Mouse (Mus musculus): Measurements from ENCODE around the gene Gm8369. TPM values are rescaled to one million over a fixed set of nuclear protein-coding genes. Genes with fewer than 3 reads are reported as not detected.
"Not testable (repeated sequence)": the region's sequence is repeated elsewhere in the genome, so short reads cannot be mapped to it uniquely, and the experiment has no call there.

Gene Gm8369
- total and polyA plus RNA-seq, 3 experiments: not detected

DNA sequence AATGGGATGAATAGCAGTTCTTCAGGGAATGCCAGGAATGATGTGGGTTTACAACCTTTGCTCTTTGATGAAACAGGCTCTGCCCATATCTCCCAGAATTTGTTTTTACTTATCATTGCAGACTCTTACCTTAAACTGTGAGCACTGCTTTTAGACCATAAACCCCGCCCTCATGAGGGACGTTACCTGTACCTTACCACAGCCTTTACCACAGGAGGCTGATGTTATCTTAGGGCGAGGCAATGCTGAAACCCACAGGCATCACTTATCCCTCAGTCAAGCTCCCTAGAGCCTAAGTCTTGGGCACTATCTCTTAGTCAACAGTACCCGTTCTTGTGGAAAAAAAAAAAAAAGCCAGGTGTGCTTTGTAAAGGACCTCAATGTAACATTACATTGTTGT, 31.1 kb downstream of the Gm8369 start:
- Histone ChIP-seq H3K27ac (ENCODE audit: control insufficient read depth, low read depth, low read length) (no peak overlapping the region), H3K79me2 (ENCODE audit: control insufficient read depth, insufficient read depth, low read length, poor library complexity) (no peaks in the 10 kb centered on the region), H3K4me1 (ENCODE audit: control insufficient read depth in 1 of 2, insufficient read depth in 2 of 2, low read length in 2 of 2) (no peaks in the 10 kb centered on the region), H3K36me3 (ENCODE audit: control insufficient read depth in 1 of 2, insufficient read depth in 2 of 2, low read length in 2 of 2) (no peaks in the 10 kb centered on the region), H3K9ac (ENCODE audit: control insufficient read depth, low read depth, low read length, poor library complexity, severe bottlenecking) (no peak overlapping the region), H3K27me3 (ENCODE audit: control insufficient read depth in 1 of 2, insufficient read depth in 2 of 2, low read length in 2 of 2) (peaks cover 1 to 8% of the 10 kb centered on the region in 2 experiments; a peak in 2 of 4 replicates), H3K9me3 (replicated peaks; ENCODE audit: insufficient read depth, low read length) (no peaks in the 10 kb centered on the region), H3K4me3 (ENCODE audit: control insufficient read depth in 1 of 2, insufficient read depth in 1 of 2, low read depth in 2 of 2, low read length in 2 of 2) (no peak overlapping the region)
- TF ChIP-seq NELFE (IDR thresholded peaks at IDR 0.05; ENCODE audit: low read depth, low read length) (no peak), CTCF (IDR thresholded peaks at IDR 0.05 in 2 of 3, conservative IDR thresholded peaks at IDR 0.05 in 1 of 3; ENCODE audit: control insufficient read depth in 1 of 3, insufficient read depth in 1 of 3, low read depth in 2 of 3, low read length in 3 of 3, poor library complexity in 1 of 3, severe bottlenecking in 1 of 3) (no peak), ZNF384 (IDR thresholded peaks at IDR 0.05; ENCODE audit: low read depth, low read length) (no peak)
- DNase-seq (ENCODE audit: low read depth, low spot score): no peak

- not testable (repeated sequence) for DNase-seq (ENCODE audit: low read depth, low spot score)
Observed at GRCm38 (mm10) chr19:11517373-11517772, 31.6 kb downstream of the Gm8369 start.

DNA sequence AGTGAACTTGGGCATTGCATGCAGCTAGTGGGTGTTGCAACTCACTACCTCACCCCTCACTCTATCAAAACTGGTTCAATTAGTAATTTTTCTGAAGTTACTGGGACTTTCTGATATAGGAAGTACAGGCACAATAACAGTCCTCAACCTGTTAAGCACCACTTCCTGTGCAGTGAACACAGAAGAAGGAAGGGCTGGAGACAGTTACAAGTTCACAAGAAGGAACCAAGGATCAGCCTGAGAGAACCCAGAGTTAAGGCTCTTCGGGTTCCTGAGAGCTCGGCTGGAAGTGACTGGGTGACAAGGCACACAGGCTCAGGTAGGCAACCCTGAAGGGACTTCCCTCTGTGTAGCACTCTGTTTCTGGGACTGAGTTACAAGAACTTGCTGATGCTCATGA, 32.6 kb downstream of the Gm8369 start:
- H3K9me3 ChIP-seq (replicated peaks; ENCODE audit: insufficient read depth, low read length); H3K27ac ChIP-seq (ENCODE audit: control insufficient read depth, low read depth, low read length); H3K4me1 ChIP-seq (ENCODE audit: control insufficient read depth in 1 of 2, insufficient read depth in 2 of 2, low read length in 2 of 2); H3K36me3 ChIP-seq (ENCODE audit: control insufficient read depth in 1 of 2, insufficient read depth in 2 of 2, low read length in 2 of 2); DNase-seq (ENCODE audit: low read depth, low spot score); H3K79me2 ChIP-seq (ENCODE audit: control insufficient read depth, insufficient read depth, low read length, poor library complexity); H3K27me3 ChIP-seq (ENCODE audit: control insufficient read depth in 1 of 2, insufficient read depth in 2 of 2, low read length in 2 of 2); H3K9ac ChIP-seq (ENCODE audit: control insufficient read depth, low read depth, low read length, poor library complexity, severe bottlenecking); H3K4me3 ChIP-seq (ENCODE audit: control insufficient read depth in 1 of 2, insufficient read depth in 1 of 2, low read depth in 2 of 2, low read length in 2 of 2): not testable (repeated sequence)

More at GRCm38 (mm10) chr19:11517373-11517772, 31.6 kb downstream of the Gm8369 start:
- H3K4me3 ChIP-seq (ENCODE audit: control insufficient read depth in 1 of 2, insufficient read depth in 1 of 2, low read depth in 2 of 2, low read length in 2 of 2); H3K27ac ChIP-seq (ENCODE audit: control insufficient read depth, low read depth, low read length); H3K36me3 ChIP-seq (ENCODE audit: control insufficient read depth in 1 of 2, insufficient read depth in 2 of 2, low read length in 2 of 2); H3K79me2 ChIP-seq (ENCODE audit: control insufficient read depth, insufficient read depth, low read length, poor library complexity); H3K4me1 ChIP-seq (ENCODE audit: control insufficient read depth in 1 of 2, insufficient read depth in 2 of 2, low read length in 2 of 2); H3K9ac ChIP-seq (ENCODE audit: control insufficient read depth, low read depth, low read length, poor library complexity, severe bottlenecking); H3K27me3 ChIP-seq (ENCODE audit: control insufficient read depth in 1 of 2, insufficient read depth in 2 of 2, low read length in 2 of 2); H3K9me3 ChIP-seq (replicated peaks; ENCODE audit: insufficient read depth, low read length): not testable (repeated sequence)

- Histone ChIP-seq H3K4me1 (ENCODE audit: control insufficient read depth in 1 of 2, insufficient read depth in 2 of 2, low read length in 2 of 2) (no peaks in the 10 kb centered on the region), H3K9me3 (replicated peaks; ENCODE audit: insufficient read depth, low read length) (no peaks in the 10 kb centered on the region), H3K79me2 (ENCODE audit: control insufficient read depth, insufficient read depth, low read length, poor library complexity) (no peaks in the 10 kb centered on the region), H3K4me3 (ENCODE audit: control insufficient read depth in 1 of 2, insufficient read depth in 1 of 2, low read depth in 2 of 2, low read length in 2 of 2) (no peak overlapping the region), H3K36me3 (ENCODE audit: control insufficient read depth in 1 of 2, insufficient read depth in 2 of 2, low read length in 2 of 2) (no peaks in the 10 kb centered on the region), H3K27ac (ENCODE audit: control insufficient read depth, low read depth, low read length) (no peak overlapping the region), H3K9ac (ENCODE audit: control insufficient read depth, low read depth, low read length, poor library complexity, severe bottlenecking) (no peak overlapping the region), H3K27me3 (ENCODE audit: control insufficient read depth in 1 of 2, insufficient read depth in 2 of 2, low read length in 2 of 2) (peaks cover 0 to 6% of the 10 kb centered on the region in 2 experiments; a peak in 2 of 4 replicates)
- no peak for DNase-seq (ENCODE audit: low read depth, low spot score)
- TF ChIP-seq POLR2AphosphoS5 (IDR thresholded peaks at IDR 0.05; ENCODE audit: borderline replicate concordance, low read depth, low read length) (no peak), BHLHE40 (IDR thresholded peaks at IDR 0.05; ENCODE audit: borderline replicate concordance, low read depth, low read length) (no peak), MAX (IDR thresholded peaks at IDR 0.05; ENCODE audit: low read length) (no peak), TBP (IDR thresholded peaks at IDR 0.05; ENCODE audit: low read depth, low read length) (no peak), RAD21 (IDR thresholded peaks at IDR 0.05; ENCODE audit: low read depth, low read length) (no peak), KAT2A (conservative IDR thresholded peaks at IDR 0.05; ENCODE audit: low read depth, low read length) (no peak), GATA1 (IDR thresholded peaks at IDR 0.05; ENCODE audit: low read depth, low read length) (no peak), HCFC1 (IDR thresholded peaks at IDR 0.05; ENCODE audit: low read depth, low read length) (no peak), MYB (IDR thresholded peaks at IDR 0.05; ENCODE audit: low read depth, low read length) (no peak), CTCF (IDR thresholded peaks at IDR 0.05 in 2 of 3, conservative IDR thresholded peaks at IDR 0.05 in 1 of 3; ENCODE audit: control insufficient read depth in 1 of 3, insufficient read depth in 1 of 3, low read depth in 2 of 3, low read length in 3 of 3, poor library complexity in 1 of 3, severe bottlenecking in 1 of 3) (no peak)
Observed at GRCm38 (mm10) chr19:11520146-11520545, 34.4 kb downstream of the Gm8369 start.
